Mouse (Mus musculus) ZHBTc4 (cell line): ENCODE results near the gene Calcoco1.

Experiments used
- DNase-seq: peaks from one replicate; pipeline ENCODE4 v3.0.0-alpha.2; 2011; ENCODE audit warnings: low read depth, low spot score

The Calcoco1 gene

DNA sequence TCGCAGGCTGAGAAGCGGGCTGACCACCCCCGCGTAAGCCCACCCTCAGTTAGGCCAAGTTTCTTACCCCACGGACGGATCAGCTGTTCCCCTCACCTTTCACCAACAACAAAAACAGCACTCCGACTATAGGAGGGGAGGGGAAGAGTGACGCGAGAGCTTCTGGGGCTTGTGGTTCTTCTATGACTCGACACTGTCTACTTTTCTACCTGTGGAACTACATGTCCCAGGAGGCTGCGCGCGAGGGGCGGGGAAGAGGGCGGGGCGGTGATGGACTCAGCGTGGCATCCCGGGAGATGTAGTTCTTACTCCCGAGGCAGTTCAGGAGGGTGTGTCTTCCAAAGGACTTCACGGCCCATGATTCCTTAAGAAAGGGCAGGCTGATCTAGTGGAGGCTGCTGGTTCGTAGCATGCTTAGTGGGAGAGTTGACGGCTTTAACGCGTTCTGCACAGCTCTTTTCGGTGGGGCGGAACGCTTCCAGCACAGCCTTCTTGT, at the start of gene Calcoco1:
TSS of gene Calcoco1 (minus strand) at position 199 of the 496 bp plus-strand sequence.
- DNase-seq, result peak; percentile 99

DNA sequence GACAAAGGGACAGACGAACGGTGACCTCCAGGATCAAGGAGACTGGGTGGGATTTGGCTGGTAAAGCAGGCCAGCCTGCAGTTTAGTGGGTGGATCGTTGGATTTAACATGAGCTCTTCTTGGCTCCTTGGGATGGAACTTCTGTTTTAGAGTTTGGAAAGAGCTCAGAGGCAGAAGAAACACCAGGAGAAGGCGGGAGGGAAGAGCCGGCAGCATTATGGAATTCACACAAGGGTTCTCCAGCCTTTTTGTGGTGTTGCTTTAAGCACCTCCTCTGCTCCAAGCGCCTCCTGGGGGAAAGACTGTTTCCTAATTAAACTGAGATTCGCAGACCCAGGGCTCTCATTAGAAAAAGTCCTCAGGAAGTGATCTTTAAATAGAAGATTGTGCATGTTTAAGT, 48.9 kb upstream of the Calcoco1 start:
- DNase-seq, result peak; percentile 18

- no peak for DNase-seq
Observed at GRCm38 (mm10) chr15:102765207-102765606, 43.2 kb upstream of the Calcoco1 start.

GRCm38 (mm10) chr15:102761745-102762378, 39.9 kb upstream of the Calcoco1 start:
- DNase-seq, result peak; percentile 87

DNA sequence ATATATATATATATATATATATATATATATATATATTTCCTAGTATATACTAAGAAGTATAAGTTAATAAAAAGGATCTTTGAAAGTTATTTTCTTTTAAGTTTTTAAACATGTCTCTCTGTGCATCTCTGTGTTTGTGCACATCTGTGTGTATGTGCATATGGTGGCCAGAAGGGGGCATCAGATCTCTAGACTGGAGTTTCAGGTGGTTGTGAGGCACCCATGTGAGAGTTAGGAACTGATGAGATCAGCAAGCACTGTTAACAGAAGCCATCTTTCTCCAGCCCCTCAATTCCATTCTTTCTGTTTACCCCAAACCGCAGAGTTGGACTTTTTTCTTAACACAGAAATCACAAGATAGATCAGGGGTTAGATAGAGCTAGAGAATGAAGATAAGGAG, 35.7 kb upstream of the Calcoco1 start:
- peak; percentile 60 for DNase-seq

- no peak for DNase-seq
Observed at GRCm38 (mm10) chr15:102755053-102755452, 33.1 kb upstream of the Calcoco1 start.

DNA sequence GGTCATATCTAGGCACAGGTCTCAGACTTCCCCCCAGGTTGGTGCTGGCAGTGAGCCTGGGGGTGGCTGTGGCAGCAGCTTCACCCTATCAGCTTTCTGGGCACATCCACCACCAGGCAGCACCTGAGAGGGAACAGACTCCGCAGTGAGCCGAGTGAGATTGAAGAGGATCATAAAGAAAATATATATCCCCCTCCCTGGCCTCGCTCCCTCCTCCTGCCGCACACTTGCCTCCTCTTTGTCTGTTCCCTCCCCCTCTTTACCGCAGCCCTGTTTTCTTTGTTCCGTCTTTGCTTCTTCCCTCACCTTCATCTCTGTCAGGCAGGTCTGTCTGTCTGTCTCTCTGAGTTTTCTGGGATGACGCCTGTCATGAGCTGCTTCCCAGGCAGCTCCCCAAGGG, 32.4 kb upstream of the Calcoco1 start:
- no peak for DNase-seq

DNA sequence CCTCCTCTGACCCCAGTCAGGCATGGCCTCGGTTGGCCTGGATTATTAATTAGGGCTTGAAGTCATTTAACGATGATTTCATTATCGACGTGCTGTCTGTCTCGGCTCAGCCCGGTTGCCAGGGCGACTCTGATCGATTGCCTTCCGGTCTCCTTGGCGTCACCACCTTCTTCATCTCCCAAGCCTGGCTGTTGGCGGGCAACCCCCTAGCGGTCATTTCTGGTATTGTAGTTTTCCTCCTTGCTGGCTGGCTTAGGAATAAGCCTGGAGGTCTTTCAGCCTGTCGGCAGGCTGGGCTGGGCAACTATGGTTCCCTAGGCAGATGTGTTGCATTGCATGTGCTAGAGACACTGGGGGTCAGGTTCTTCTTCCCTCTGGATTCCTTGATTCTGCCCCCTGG, 31.2 kb upstream of the Calcoco1 start:
- peak; percentile 95 for DNase-seq

- DNase-seq, result no peak
Observed at GRCm38 (mm10) chr15:102752164-102752563, 30.2 kb upstream of the Calcoco1 start.

- no peak for DNase-seq
Observed at GRCm38 (mm10) chr15:102750241-102750640, 28.3 kb upstream of the Calcoco1 start.

- no peak for DNase-seq
Observed at GRCm38 (mm10) chr15:102749103-102749502, 27.1 kb upstream of the Calcoco1 start.

GRCm38 (mm10) chr15:102747853-102748252, 25.9 kb upstream of the Calcoco1 start:
- DNase-seq, result peak; percentile 25

- no peak for DNase-seq
Observed at GRCm38 (mm10) chr15:102747286-102747640, 25.3 kb upstream of the Calcoco1 start.

DNA sequence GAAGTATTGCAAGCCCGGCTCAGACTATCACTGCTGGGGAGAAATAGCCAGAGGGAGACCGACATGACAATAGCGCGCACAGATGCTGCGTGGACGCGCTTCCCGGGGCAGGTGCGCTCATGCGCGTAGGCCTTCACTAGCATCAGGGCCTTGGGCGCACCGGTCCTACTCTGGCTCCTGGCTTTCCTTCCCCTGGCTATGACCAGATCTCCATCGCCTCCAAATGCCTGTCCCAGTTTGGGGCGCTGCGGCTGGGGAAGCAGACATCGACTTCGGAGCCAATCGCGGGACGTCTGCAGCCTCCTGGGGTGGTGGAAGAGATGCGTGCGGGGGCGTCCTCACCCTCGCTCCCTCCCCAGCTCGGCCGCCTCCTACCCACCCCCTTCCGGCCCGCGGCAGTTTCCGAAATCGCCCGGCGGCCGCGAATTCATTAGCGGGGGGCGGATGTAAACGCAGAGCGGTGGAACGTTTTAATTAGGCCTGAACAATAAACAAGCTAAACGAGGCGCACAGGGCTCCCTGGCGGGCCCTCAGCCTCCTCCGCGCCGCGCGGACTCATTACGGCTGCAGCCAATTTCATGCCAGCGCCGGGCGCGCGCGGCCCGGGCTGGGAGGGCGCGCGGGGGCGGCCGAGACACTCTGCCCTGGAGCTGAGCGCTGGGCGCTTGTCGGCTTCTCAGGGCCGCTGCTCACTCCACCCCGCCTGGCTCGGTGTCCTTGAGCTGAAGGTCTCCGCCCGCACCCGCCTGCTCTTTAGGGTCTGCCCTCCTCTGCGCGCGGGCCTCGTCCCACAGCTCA, 24.7 kb upstream of the Calcoco1 start:
- peak; percentile 78 for DNase-seq

DNA sequence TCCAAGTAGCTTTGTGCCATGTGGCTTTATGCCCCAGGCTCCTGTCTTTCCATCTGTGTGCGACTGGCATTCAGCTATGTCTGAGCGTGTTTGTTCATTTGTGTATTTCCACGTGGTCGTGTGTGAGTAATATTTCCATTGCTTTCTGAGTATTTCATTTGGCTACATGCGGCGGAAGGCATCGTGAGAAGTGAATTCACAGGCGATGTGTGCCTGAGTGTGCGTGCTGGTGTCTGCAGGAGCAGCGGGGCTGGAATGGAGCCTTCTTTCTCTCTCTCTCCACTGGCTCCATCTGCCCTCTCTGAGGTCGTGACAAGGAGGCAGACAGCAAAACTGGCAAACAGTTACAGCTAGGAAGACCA, 24.1 kb upstream of the Calcoco1 start:
- peak; percentile 41 for DNase-seq

DNA sequence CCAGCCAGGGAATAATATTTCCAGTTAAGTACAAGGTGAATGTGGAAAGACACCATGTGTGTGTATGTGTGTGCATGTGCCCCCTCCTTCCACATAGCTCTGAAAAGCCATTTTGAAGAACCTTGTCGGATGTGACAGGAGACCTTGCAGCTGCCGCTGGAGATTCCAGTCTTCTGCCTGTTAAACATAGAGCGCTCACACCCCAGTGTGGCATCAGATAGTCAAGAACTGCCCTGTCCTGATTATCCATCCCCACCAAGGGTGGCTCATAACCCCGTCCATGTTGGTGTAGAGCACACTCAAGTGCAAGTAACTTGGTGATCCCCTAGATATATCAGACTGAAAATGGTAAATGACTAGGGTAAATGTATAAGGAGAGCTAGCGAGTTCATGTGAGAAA, 23.4 kb upstream of the Calcoco1 start:
- DNase-seq, result no peak

GRCm38 (mm10) chr15:102744831-102745230, 22.9 kb upstream of the Calcoco1 start:
- DNase-seq, result no peak

GRCm38 (mm10) chr15:102744416-102744815, 22.4 kb upstream of the Calcoco1 start:
- no peak for DNase-seq

GRCm38 (mm10) chr15:102743996-102744395, 22.0 kb upstream of the Calcoco1 start:
- peak; percentile 53 for DNase-seq

- no peak for DNase-seq
Observed at GRCm38 (mm10) chr15:102743196-102743595, 21.2 kb upstream of the Calcoco1 start.

DNA sequence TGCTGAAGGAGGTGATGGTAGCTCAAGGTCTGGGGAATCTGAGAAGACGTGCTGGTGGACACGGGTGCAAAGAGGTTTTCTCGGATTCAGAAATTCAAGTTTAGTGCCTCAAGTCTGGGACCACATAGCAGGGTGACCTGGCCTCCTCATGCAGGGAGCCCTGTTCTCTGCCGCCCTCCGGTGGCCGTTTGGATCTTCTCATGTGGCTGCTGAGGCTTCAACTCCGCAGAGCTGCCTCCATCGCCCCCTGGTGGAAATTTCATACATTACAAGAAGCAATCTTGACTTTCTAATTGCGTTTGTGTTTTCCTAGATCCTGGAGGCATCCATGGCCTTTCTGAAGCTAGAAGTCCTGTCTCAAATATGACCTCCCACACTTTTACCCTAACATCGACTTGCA, 20.6 kb upstream of the Calcoco1 start:
- peak; percentile 93 for DNase-seq

- DNase-seq, result peak; percentile 84
Observed at GRCm38 (mm10) chr15:102739520-102740297, 17.7 kb upstream of the Calcoco1 start.
